Mouse (Mus musculus): ENCODE results near the gene Brd3os. TPM values are rescaled to one million over a fixed set of nuclear protein-coding genes. Genes with fewer than 3 reads are reported as not detected.
A peak's percentile ranks its signal among the peaks of the same experiment; 100 is the strongest.

Gene Brd3os
- polyA plus RNA-seq, 1 experiment from 2014 or later: 0.35 TPM

GRCm38 (mm10) chr2:27475495-27476302 lies 33.6 kb downstream of the Brd3os start:
- peak overlapping the region; percentile 88 for H3K9ac ChIP-seq (replicated peaks)
- 0 out of 2 replicates have a peak, but pooled peaks cover 5% of the 10 kb centered on the region for H3K36me3 ChIP-seq (replicated peaks; ENCODE audit: insufficient read depth, low read length)
- WGBS (ENCODE audit: insufficient replicate concordance): 2% methylated on average over 52 of the region's 96 CpGs
- H3K4me2 ChIP-seq (ENCODE audit: low read depth, low read length): peak overlapping the region; percentile 90
- H3K27me3 ChIP-seq (ENCODE audit: insufficient read depth, low read length): no peaks in the 10 kb centered on the region
- peak overlapping the region; percentile 80 for H3K4me3 ChIP-seq (ENCODE audit: low read depth, low read length)
- peaks cover 42% of the 10 kb centered on the region for H3K4me1 ChIP-seq (ENCODE audit: insufficient read depth)
- peak; percentile 95 for ATAC-seq
- peak; percentile 92 for DNase-seq
- H3K27ac ChIP-seq (ENCODE audit: low read depth): peak overlapping the region; percentile 93
- TF ChIP-seq EP300 (IDR thresholded peaks at IDR 0.05; ENCODE audit: low read depth) (no peak), CTCF (IDR thresholded peaks at IDR 0.05; ENCODE audit: low read depth) (no peak)
- H3K9me3 ChIP-seq (ENCODE audit: low read length): no peaks in the 10 kb centered on the region

GRCm38 (mm10) chr2:27476303-27477192 lies 34.4 kb downstream of the Brd3os start:
- Histone ChIP-seq H3K27ac (ENCODE audit: low read depth) (peak overlapping the region; percentile 93), H3K4me3 (ENCODE audit: low read depth, low read length) (peak overlapping the region; percentile 80), H3K9ac (replicated peaks) (peak overlapping the region; percentile 68), H3K36me3 (replicated peaks; ENCODE audit: insufficient read depth, low read length) (0 out of 2 replicates have a peak, but pooled peaks cover 4% of the 10 kb centered on the region), H3K4me2 (ENCODE audit: low read depth, low read length) (peak overlapping the region; percentile 90), H3K9me3 (ENCODE audit: low read length) (no peaks in the 10 kb centered on the region), H3K27me3 (ENCODE audit: insufficient read depth, low read length) (no peaks in the 10 kb centered on the region), H3K4me1 (ENCODE audit: insufficient read depth) (peaks cover 34% of the 10 kb centered on the region)
- WGBS (ENCODE audit: insufficient replicate concordance): 28% methylated on average over 11 of the region's 11 CpGs
- ATAC-seq (no peak), DNase-seq (no peak)
- TF ChIP-seq CTCF (IDR thresholded peaks at IDR 0.05; ENCODE audit: low read depth) (no peak), EP300 (IDR thresholded peaks at IDR 0.05; ENCODE audit: low read depth) (no peak)

- no peak for ATAC-seq
- WGBS (ENCODE audit: insufficient replicate concordance): 44% methylated on average over 4 of the region's 4 CpGs
- Histone ChIP-seq H3K4me2 (ENCODE audit: low read depth, low read length) (no peak overlapping the region), H3K9me3 (ENCODE audit: low read length) (no peaks in the 10 kb centered on the region), H3K9ac (replicated peaks) (no peak overlapping the region), H3K4me1 (ENCODE audit: insufficient read depth) (0 out of 2 replicates have a peak, but pooled peaks cover 6% of the 10 kb centered on the region), H3K4me3 (ENCODE audit: low read depth, low read length) (no peak overlapping the region), H3K27me3 (ENCODE audit: insufficient read depth, low read length) (no peaks in the 10 kb centered on the region), H3K27ac (ENCODE audit: low read depth) (no peak overlapping the region), H3K36me3 (replicated peaks; ENCODE audit: insufficient read depth, low read length) (no peaks in the 10 kb centered on the region)
- TF ChIP-seq EP300 (IDR thresholded peaks at IDR 0.05; ENCODE audit: low read depth): no peak
- TF ChIP-seq CTCF (IDR thresholded peaks at IDR 0.05; ENCODE audit: low read depth): no peak
- peak; percentile 11 for DNase-seq
Observed at GRCm38 (mm10) chr2:27479821-27480220, 37.7 kb downstream of the Brd3os start.

GRCm38 (mm10) chr2:27480367-27480766 lies 38.2 kb downstream of the Brd3os start:
- H3K4me2 ChIP-seq (ENCODE audit: low read depth, low read length): no peak overlapping the region

GRCm38 (mm10) chr2:27482265-27482861 lies 40.2 kb downstream of the Brd3os start:
- no peaks in the 10 kb centered on the region for H3K36me3 ChIP-seq (replicated peaks; ENCODE audit: insufficient read depth, low read length)
- H3K9me3 ChIP-seq (ENCODE audit: low read length): no peaks in the 10 kb centered on the region
- no peak for DNase-seq
- 52% methylated on average over 7 of the region's 7 CpGs for WGBS (ENCODE audit: insufficient replicate concordance)
- H3K27ac ChIP-seq (ENCODE audit: low read depth): no peak overlapping the region
- no peak for ATAC-seq
- no peaks in the 10 kb centered on the region for H3K4me1 ChIP-seq (ENCODE audit: insufficient read depth)
- H3K4me3 ChIP-seq (ENCODE audit: low read depth, low read length): no peak overlapping the region
- TF ChIP-seq EP300 (IDR thresholded peaks at IDR 0.05; ENCODE audit: low read depth) (no peak), CTCF (IDR thresholded peaks at IDR 0.05; ENCODE audit: low read depth) (no peak)
- H3K27me3 ChIP-seq (ENCODE audit: insufficient read depth, low read length): no peaks in the 10 kb centered on the region
- no peak overlapping the region for H3K9ac ChIP-seq (replicated peaks)
- H3K4me2 ChIP-seq (ENCODE audit: low read depth, low read length): no peak overlapping the region

More at GRCm38 (mm10) chr2:27480367-27480766, 38.2 kb downstream of the Brd3os start:
- DNase-seq (peak; percentile 22), ATAC-seq (no peak)
- Histone ChIP-seq H3K27ac (ENCODE audit: low read depth) (peak overlapping the region; percentile 29; the same call in 1 of the 2 replicates), H3K4me1 (ENCODE audit: insufficient read depth) (0 out of 2 replicates have a peak, but pooled peaks cover 6% of the 10 kb centered on the region), H3K4me3 (ENCODE audit: low read depth, low read length) (no peak overlapping the region), H3K27me3 (ENCODE audit: insufficient read depth, low read length) (no peaks in the 10 kb centered on the region), H3K9ac (replicated peaks) (no peak overlapping the region), H3K36me3 (replicated peaks; ENCODE audit: insufficient read depth, low read length) (no peaks in the 10 kb centered on the region), H3K9me3 (ENCODE audit: low read length) (no peaks in the 10 kb centered on the region)
- 50% methylated on average over 4 of the region's 4 CpGs for WGBS (ENCODE audit: insufficient replicate concordance)
- TF ChIP-seq CTCF (IDR thresholded peaks at IDR 0.05; ENCODE audit: low read depth) (peak; percentile 52), EP300 (IDR thresholded peaks at IDR 0.05; ENCODE audit: low read depth) (no peak)
